Mouse (Mus musculus): ENCODE results near the gene Sppl2b. TPM values are rescaled to one million over a fixed set of nuclear protein-coding genes. Genes with fewer than 3 reads are reported as not detected.
A peak's percentile ranks its signal among the peaks of the same experiment; 100 is the strongest.
"Not testable (repeated sequence)": the region's sequence is repeated elsewhere in the genome, so short reads cannot be mapped to it uniquely, and the experiment has no call there.

Gene Sppl2b
- total RNA-seq (2021): 38.8 and 48.5 TPM in 2 replicates
- long read RNA-seq, transcript Sppl2b-201 (15 exons, 2,869 nt): major isoform, 18 of 92 reads
- long read RNA-seq, partial matches to known transcripts: 30 of 92 reads
- long read RNA-seq, other reads (novel, unspliced or antisense): 44 of 92 reads

GRCm38 (mm10) chr10:80854913-80855748 is at the start of gene Sppl2b, which contains the start of gene Lsm7:
Gene Sppl2b, plus strand, starts transcription at chr10:80855275.
Gene Lsm7, minus strand, starts transcription at chr10:80855209.
- peak; percentile 98 for DNase-seq

- no peak for DNase-seq
Observed at GRCm38 (mm10) chr10:80805322-80805721, 49.8 kb upstream of the Sppl2b start.

GRCm38 (mm10) chr10:80805925-80806324 is 49.1 kb upstream of the Sppl2b start:
- peak; percentile 85 for DNase-seq

GRCm38 (mm10) chr10:80806341-80807056 is 48.6 kb upstream of the Sppl2b start:
- DNase-seq: no peak

- DNase-seq: peak; percentile 78
Observed at GRCm38 (mm10) chr10:80807057-80807627, 47.9 kb upstream of the Sppl2b start.

GRCm38 (mm10) chr10:80808099-80808984 is 46.7 kb upstream of the Sppl2b start:
- DNase-seq: no peak

- DNase-seq: no peak
Observed at GRCm38 (mm10) chr10:80808985-80809632, 46.0 kb upstream of the Sppl2b start.

- peak; percentile 77 for DNase-seq
Observed at GRCm38 (mm10) chr10:80810084-80810483, 45.0 kb upstream of the Sppl2b start.

- peak; percentile 52 for DNase-seq
Observed at GRCm38 (mm10) chr10:80812391-80813041, 42.6 kb upstream of the Sppl2b start.

GRCm38 (mm10) chr10:80813366-80813765 is 41.7 kb upstream of the Sppl2b start, which contains the start of gene Jsrp1:
Gene Jsrp1, minus strand, starts transcription at chr10:80813498.
- no peak for DNase-seq

- DNase-seq: no peak
Observed at GRCm38 (mm10) chr10:80814800-80815199, 40.3 kb upstream of the Sppl2b start.

GRCm38 (mm10) chr10:80816303-80816702 is 38.8 kb upstream of the Sppl2b start:
- not testable (repeated sequence) for DNase-seq

GRCm38 (mm10) chr10:80817164-80817563 is 37.9 kb upstream of the Sppl2b start:
- DNase-seq: no peak

GRCm38 (mm10) chr10:80817955-80818354 is 37.1 kb upstream of the Sppl2b start:
- DNase-seq: not testable (repeated sequence)

GRCm38 (mm10) chr10:80818599-80819281 is 36.3 kb upstream of the Sppl2b start:
- no peak for DNase-seq

- no peak for DNase-seq
Observed at GRCm38 (mm10) chr10:80819406-80819805, 35.7 kb upstream of the Sppl2b start.

GRCm38 (mm10) chr10:80821991-80822390 is 33.1 kb upstream of the Sppl2b start:
- DNase-seq: no peak

- no peak for DNase-seq
Observed at GRCm38 (mm10) chr10:80822528-80822927, 32.5 kb upstream of the Sppl2b start.

GRCm38 (mm10) chr10:80823316-80823715 is 31.8 kb upstream of the Sppl2b start:
- no peak for DNase-seq

Data from adrenal gland, postnatal 25 days (tissue).